Mouse (Mus musculus): ENCODE measurements around the gene Rbfox3.

- TF ChIP-seq POLR2A (IDR thresholded peaks at IDR 0.05; ENCODE audit: borderline replicate concordance, low read depth, low read length) (no peak), CTCF (IDR thresholded peaks at IDR 0.05; ENCODE audit: low read depth, low read length) (no peak)
These were observed 330.4 kb downstream of the Rbfox3 start for GRCm38 (mm10) chr11:118581019-118581418.

All from bone marrow macrophage, adult 2 months (primary cell).